Mouse (Mus musculus) C2C12 (cell line): ENCODE data around the gene Vars2. TPM values are rescaled to one million over a fixed set of nuclear protein-coding genes. Genes with fewer than 3 reads are reported as not detected.

Experiments
- H3K27me3 ChIP-seq: one replicate; pipeline ENCODE4 v1.6.1; 2011; ENCODE audit not compliant: control insufficient read depth, insufficient read depth, insufficient read length
- H3K36me3 ChIP-seq: one replicate; pipeline ENCODE4 v1.6.1; 2011; ENCODE audit not compliant: control insufficient read depth, insufficient read depth
- H3K4me3 ChIP-seq: one replicate; pipeline ENCODE4 v1.5.1; 2011; ENCODE audit warnings: mild to moderate bottlenecking, control low read depth; ENCODE audit not compliant: poor library complexity, insufficient read depth, severe bottlenecking
- H3K79me2 ChIP-seq: one replicate; pipeline ENCODE4 v1.6.1; 2011; ENCODE audit not compliant: control insufficient read depth, insufficient read depth
- H3K79me3 ChIP-seq: one replicate; pipeline ENCODE4 v1.6.1; 2011; ENCODE audit warnings: low read depth, control low read depth
- H3ac ChIP-seq: one replicate; pipeline ENCODE3; 2011; ENCODE audit warnings: low read depth; ENCODE audit not compliant: control insufficient read depth, insufficient read length
- CEBPB ChIP-seq: IDR thresholded peaks from one replicate; pipeline ENCODE4 v1.6.1; 2011; ENCODE audit warnings: low read depth, mild to moderate bottlenecking, control low read depth, moderate library complexity
- CTCF ChIP-seq: IDR thresholded peaks from one replicate; pipeline ENCODE4 v1.5.1; 2011; ENCODE audit not compliant: control insufficient read depth, insufficient read depth, insufficient read length
- FOSL1 ChIP-seq: IDR thresholded peaks from one replicate; pipeline ENCODE4 v1.8.0; 2011; ENCODE audit warnings: mild to moderate bottlenecking, low read length; ENCODE audit not compliant: poor library complexity, insufficient read depth, severe bottlenecking
- MAX ChIP-seq: IDR thresholded peaks from one replicate; pipeline ENCODE4 v1.6.1; 2011; ENCODE audit warnings: mild to moderate bottlenecking, control low read depth
- MYOD1 ChIP-seq: IDR thresholded peaks from one replicate; pipeline ENCODE4 v1.6.1; 2011; ENCODE audit warnings: low read depth; ENCODE audit not compliant: control insufficient read depth, insufficient read length
- MYOG ChIP-seq: IDR thresholded peaks from one replicate; pipeline ENCODE4 v1.6.1; 2011; ENCODE audit not compliant: control insufficient read depth, insufficient read length; ENCODE audit errors: extremely low read depth
- USF1 ChIP-seq: IDR thresholded peaks from one replicate; pipeline ENCODE4 v1.6.1; 2011; ENCODE audit warnings: low read depth, mild to moderate bottlenecking, control low read depth, moderate library complexity
- polyA plus RNA-seq: library from polyadenylated mRNA; unstranded; fragments of >200 nt; fragmentation: generic; extraction: Trizol; gene quantifications from one replicate; pipeline ENCODE4 v1.2.1, GENCODE M21; 2012; ENCODE audit warnings: missing spikeins

The Vars2 gene
- polyA plus RNA-seq, 1 experiment: 12.6 TPM

- Histone ChIP-seq H3K4me3 (no peak overlapping the region), H3K27me3 (no peaks in the 10 kb centered on the region), H3K79me2 (no peaks in the 10 kb centered on the region), H3K36me3 (no peaks in the 10 kb centered on the region), H3ac (no peak overlapping the region), H3K79me3 (no peaks in the 10 kb centered on the region)
- TF ChIP-seq FOSL1: no peak
- TF ChIP-seq USF1: no peak
These were observed 40.5 kb upstream of the Vars2 start for GRCm38 (mm10) chr17:35707929-35708328.

GRCm38 (mm10) chr17:35705836-35706235 is 38.4 kb upstream of the Vars2 start:
- Histone ChIP-seq H3K79me2 (no peaks in the 10 kb centered on the region), H3K36me3 (no peaks in the 10 kb centered on the region), H3K4me3 (no peak overlapping the region), H3ac (no peak overlapping the region), H3K27me3 (no peaks in the 10 kb centered on the region), H3K79me3 (no peaks in the 10 kb centered on the region)
- TF ChIP-seq CTCF: peak; percentile 18
- TF ChIP-seq MAX: no peak

- Histone ChIP-seq H3K27me3 (no peaks in the 10 kb centered on the region), H3K36me3 (no peaks in the 10 kb centered on the region), H3K4me3 (no peak within 1 kb of the TSS), H3K79me3 (no peaks in the 10 kb centered on the region), H3K79me2 (no peaks in the 10 kb centered on the region), H3ac (peak within 1 kb of the TSS; percentile 55)
- TF ChIP-seq CEBPB: no peak
- TF ChIP-seq MYOG: no peak
- no peak for TF ChIP-seq CTCF
These were observed 37.5 kb upstream of the Vars2 start, which contains the start of gene Ddr1 for GRCm38 (mm10) chr17:35704621-35705464. Gene Ddr1 (minus strand): TSS chr17:35704621.

GRCm38 (mm10) chr17:35703751-35704271 is 36.4 kb upstream of the Vars2 start:
- Histone ChIP-seq H3K4me3 (no peak overlapping the region), H3ac (peak overlapping the region; percentile 42), H3K36me3 (no peaks in the 10 kb centered on the region), H3K27me3 (no peaks in the 10 kb centered on the region), H3K79me3 (peaks cover 3% of the 10 kb centered on the region), H3K79me2 (peaks cover 9% of the 10 kb centered on the region)
- no peak for TF ChIP-seq USF1

- TF ChIP-seq MYOG: no peak
- Histone ChIP-seq H3ac (no peak overlapping the region), H3K36me3 (no peaks in the 10 kb centered on the region), H3K79me3 (peaks cover 3% of the 10 kb centered on the region), H3K79me2 (peaks cover 12% of the 10 kb centered on the region), H3K27me3 (no peaks in the 10 kb centered on the region), H3K4me3 (no peak overlapping the region)
These were observed 35.7 kb upstream of the Vars2 start for GRCm38 (mm10) chr17:35703065-35703464.

GRCm38 (mm10) chr17:35702605-35703004 is 35.2 kb upstream of the Vars2 start:
- TF ChIP-seq CTCF (no peak), CEBPB (no peak), USF1 (no peak), MYOG (no peak), MYOD1 (no peak), FOSL1 (no peak), MAX (no peak)
- no peaks in the 10 kb centered on the region for H3K36me3 ChIP-seq
- peak overlapping the region; percentile 0 for H3ac ChIP-seq
- H3K27me3 ChIP-seq: no peaks in the 10 kb centered on the region
- H3K79me3 ChIP-seq: peaks cover 3% of the 10 kb centered on the region
- H3K4me3 ChIP-seq: no peak overlapping the region
- H3K79me2 ChIP-seq: peaks cover 16% of the 10 kb centered on the region
